Mouse (Mus musculus) heart, embryonic 10.5 days (tissue): ENCODE data around the gene Lrrc63. TPM values are rescaled to one million over a fixed set of nuclear protein-coding genes. Genes with fewer than 3 reads are reported as not detected.

Experiments used
- DNase-seq: peaks from one replicate; pipeline ENCODE4 v3.0.0-alpha.2; 2017; ENCODE audit warnings: low spot score
- H3K27ac ChIP-seq: fragments of 300-500 bp; sonication (generic); 2 replicates; pipeline ENCODE4 v1.5.1; 2016; ENCODE audit warnings: mild to moderate bottlenecking
- H3K27me3 ChIP-seq: fragments of 300-500 bp; sonication (generic); 2 replicates; pipeline ENCODE4 v1.6.1; 2016; ENCODE audit warnings: mild to moderate bottlenecking; ENCODE audit not compliant: poor library complexity, insufficient read depth, severe bottlenecking
- H3K36me3 ChIP-seq: fragments of 300-500 bp; sonication (generic); 2 replicates; pipeline ENCODE4 v1.6.1; 2016; ENCODE audit warnings: mild to moderate bottlenecking, moderate library complexity
- H3K4me1 ChIP-seq: fragments of 300-500 bp; sonication (generic); 2 replicates; pipeline ENCODE4 v1.6.1; 2016; ENCODE audit warnings: mild to moderate bottlenecking
- H3K4me3 ChIP-seq: fragments of 300-500 bp; sonication (generic); 2 replicates; pipeline ENCODE4 v1.5.1; 2016; ENCODE audit warnings: mild to moderate bottlenecking, moderate library complexity
- H3K9me3 ChIP-seq: fragments of 300-500 bp; sonication (generic); 2 replicates; pipeline ENCODE4 v1.6.1; 2016; ENCODE audit warnings: mild to moderate bottlenecking, moderate library complexity
- WGBS: fragments of 180-500 bp; shearing (Covaris S2); methylation state at CpG from one replicate; pipeline ENCODE4 v1.1.7; 2016; 5-methylcytosine and 5-hydroxymethylcytosine counted together
- polyA plus RNA-seq: library from polyadenylated mRNA; unstranded; fragments of >200 nt; fragmentation: Nextera tagmentation; extraction: Ambion mirVana; gene quantifications from 2 replicates; pipeline ENCODE4 v1.2.1, GENCODE M21; 2016

The Lrrc63 gene
- 0.13 TPM in 1 of 2 replicates, not detected in the other for polyA plus RNA-seq

DNA sequence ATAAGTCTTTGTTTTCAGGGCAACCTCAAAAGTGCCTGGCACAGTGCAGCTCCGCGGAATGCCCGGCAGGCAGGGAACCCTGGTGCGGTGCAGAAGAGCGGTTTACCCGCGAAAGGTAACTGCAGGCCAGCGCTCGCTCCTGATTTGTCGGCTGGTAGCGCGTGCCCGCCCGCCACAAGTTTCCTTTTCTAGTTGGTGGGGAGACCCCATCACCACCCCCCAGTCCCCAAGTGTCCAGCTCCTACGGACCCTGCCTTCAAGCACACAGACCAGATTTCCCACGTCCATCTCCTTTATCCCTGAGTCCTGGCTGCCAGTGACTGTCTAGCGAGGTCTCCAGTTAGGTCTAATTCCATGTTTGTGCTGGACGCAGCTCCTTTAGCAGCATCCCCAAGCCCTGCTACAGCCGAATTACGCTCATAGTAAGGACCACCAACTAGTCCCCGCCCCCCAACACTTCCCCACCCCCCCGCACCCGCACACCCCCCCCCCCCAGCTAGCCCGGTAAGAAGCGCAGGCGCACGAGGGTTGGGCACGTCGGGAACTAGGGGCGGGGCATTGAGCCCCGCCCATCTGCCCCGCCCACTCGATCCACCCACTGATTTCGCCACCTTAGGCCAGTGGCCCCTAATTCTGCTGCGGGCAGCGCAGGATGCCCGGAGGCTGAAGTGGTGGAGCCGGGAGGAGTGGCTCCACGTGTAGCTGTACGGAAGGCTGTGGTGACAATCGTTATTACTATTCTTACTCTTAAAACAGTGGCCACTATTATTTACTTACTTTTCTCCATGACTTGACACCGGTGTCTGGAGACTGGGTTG lies at the start of gene Lrrc63, which contains the start of gene Lcp1:
Gene Lrrc63 (minus strand): TSS at position 381 of the 818 bp plus-strand sequence.
Gene Lcp1 (plus strand): TSS at position 601 of the 818 bp plus-strand sequence.
- Histone ChIP-seq H3K9me3 (no peaks in the 10 kb centered on the region), H3K27me3 (peaks cover 8% of the 10 kb centered on the region; the same call in 1 of the 2 replicates), H3K36me3 (no peaks in the 10 kb centered on the region), H3K27ac (peak within 1 kb of the TSS; percentile 86), H3K4me3 (peak within 1 kb of the TSS; percentile 70), H3K4me1 (no peaks in the 10 kb centered on the region)
- under 1% methylated on average over 40 of the region's 42 CpGs for WGBS
- DNase-seq = peak; percentile 93

DNA sequence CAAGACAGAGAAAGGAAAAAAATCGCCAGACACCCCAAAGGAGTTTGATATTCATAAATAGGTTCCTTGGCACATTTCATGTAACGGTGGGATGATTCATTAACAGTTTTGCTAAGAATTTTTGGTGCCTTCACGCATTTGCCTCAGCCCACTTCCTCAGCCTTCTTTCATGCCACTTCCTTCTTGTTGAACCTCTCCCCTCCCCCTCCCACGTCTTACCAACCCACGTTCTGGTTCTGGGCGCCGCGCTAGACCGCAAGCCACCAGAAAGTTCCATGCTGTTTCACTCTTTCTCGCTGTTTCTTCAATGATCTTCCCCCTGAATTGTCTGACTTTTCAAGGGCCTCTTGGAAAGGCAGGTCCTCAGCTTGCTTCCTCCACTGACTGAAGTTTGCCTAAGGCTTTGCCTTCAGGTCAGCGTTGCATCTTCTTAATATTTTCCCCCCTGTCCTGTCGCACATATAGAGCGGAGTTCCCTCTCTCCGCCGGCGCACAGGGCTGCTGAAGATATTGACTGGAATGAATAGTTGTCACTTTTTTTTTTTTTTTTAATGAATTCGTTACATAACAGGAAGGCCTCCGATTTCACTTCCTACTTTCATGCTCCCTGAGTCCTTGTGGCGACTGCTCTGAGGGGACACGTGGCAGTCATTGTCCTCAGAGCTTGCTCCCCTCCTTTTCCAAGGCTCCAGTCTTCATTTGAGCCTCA lies 48.7 kb upstream of the Lrrc63 start:
- peak; percentile 52 for DNase-seq
- 80% methylated on average over 20 of the region's 20 CpGs for WGBS
- Histone ChIP-seq H3K36me3 (no peaks in the 10 kb centered on the region), H3K4me3 (no peak overlapping the region), H3K27me3 (no peaks in the 10 kb centered on the region), H3K9me3 (no peaks in the 10 kb centered on the region), H3K4me1 (peaks cover 13% of the 10 kb centered on the region), H3K27ac (peak overlapping the region; percentile 4; the same call in 1 of the 2 replicates)

DNA sequence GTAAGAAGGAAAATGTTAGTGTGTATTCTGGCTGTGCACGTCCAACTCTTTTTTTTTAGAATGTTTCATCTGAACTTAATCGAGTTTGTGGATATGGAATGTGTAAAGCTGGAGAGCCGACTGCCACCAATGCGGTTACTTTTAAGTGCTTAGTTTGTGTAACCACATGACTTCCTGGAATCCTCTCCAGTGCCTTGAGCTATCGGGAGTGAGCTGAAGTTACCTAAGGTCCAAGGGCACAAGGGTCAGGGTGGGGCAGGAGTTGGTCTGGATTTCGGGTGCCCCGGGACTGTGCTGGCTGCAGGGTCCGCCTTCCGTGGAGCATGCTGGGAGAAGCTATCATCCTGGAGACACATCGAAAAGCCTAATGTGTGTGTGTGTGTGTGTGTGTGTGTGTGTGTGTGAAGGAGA lies 48.1 kb upstream of the Lrrc63 start:
- H3K4me1 ChIP-seq = peaks cover 13% of the 10 kb centered on the region
- H3K27me3 ChIP-seq = no peaks in the 10 kb centered on the region
- peak overlapping the region; percentile 4; the same call in 1 of the 2 replicates for H3K27ac ChIP-seq
- no peaks in the 10 kb centered on the region for H3K9me3 ChIP-seq
- 75% methylated on average over 10 of the region's 10 CpGs for WGBS
- H3K4me3 ChIP-seq = no peak overlapping the region
- DNase-seq = peak; percentile 71
- no peaks in the 10 kb centered on the region for H3K36me3 ChIP-seq

DNA sequence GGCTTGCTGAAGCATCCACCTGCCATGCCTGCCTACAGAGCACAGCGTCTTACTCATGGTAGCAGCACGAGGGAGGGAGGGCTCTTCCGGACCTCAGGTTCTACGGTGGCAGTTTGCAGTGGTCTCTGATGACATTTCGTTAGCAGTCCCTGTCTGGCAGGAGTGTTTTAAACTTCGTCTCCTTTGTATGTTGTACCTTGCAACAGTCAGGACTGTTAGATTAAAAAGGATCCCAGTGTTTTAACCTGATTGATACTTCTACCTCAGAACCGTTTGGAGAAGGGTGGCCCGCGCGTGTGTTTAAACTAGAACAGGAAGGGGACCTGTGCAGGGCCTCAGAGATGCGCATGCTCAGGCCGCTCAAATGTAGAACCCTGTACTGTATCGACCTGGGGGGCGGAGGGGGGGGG lies 47.7 kb upstream of the Lrrc63 start:
- Histone ChIP-seq H3K9me3 (no peaks in the 10 kb centered on the region), H3K4me1 (peaks cover 13% of the 10 kb centered on the region), H3K27me3 (no peaks in the 10 kb centered on the region), H3K4me3 (no peak overlapping the region), H3K36me3 (no peaks in the 10 kb centered on the region), H3K27ac (no peak overlapping the region)
- DNase-seq = peak; percentile 46
- WGBS = 74% methylated on average over 14 of the region's 14 CpGs

DNA sequence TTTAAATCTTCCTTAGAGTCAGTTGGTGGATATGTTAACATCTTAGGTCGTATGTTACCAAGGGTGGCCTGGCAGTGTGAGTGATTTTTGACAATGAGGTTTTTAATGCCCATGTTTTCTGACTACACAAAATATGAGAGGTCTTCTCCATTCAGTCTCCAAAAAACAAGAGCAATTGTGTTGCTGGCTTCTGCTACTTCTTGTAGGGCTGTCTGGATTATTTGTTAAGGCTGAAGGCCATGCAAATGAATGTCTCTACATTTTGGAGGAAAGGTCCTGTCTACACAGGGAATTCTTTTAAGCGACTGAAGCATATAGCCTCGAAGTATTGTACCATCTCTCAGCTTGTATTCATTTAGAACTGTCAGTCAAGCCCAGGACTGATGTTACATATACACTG lies 46.7 kb upstream of the Lrrc63 start:
- Histone ChIP-seq H3K27me3 (no peaks in the 10 kb centered on the region), H3K4me3 (no peak overlapping the region), H3K36me3 (no peaks in the 10 kb centered on the region), H3K4me1 (peaks cover 9% of the 10 kb centered on the region), H3K9me3 (no peaks in the 10 kb centered on the region), H3K27ac (no peak overlapping the region)
- WGBS = 75% methylated on average over 3 of the region's 3 CpGs
- DNase-seq = no peak

DNA sequence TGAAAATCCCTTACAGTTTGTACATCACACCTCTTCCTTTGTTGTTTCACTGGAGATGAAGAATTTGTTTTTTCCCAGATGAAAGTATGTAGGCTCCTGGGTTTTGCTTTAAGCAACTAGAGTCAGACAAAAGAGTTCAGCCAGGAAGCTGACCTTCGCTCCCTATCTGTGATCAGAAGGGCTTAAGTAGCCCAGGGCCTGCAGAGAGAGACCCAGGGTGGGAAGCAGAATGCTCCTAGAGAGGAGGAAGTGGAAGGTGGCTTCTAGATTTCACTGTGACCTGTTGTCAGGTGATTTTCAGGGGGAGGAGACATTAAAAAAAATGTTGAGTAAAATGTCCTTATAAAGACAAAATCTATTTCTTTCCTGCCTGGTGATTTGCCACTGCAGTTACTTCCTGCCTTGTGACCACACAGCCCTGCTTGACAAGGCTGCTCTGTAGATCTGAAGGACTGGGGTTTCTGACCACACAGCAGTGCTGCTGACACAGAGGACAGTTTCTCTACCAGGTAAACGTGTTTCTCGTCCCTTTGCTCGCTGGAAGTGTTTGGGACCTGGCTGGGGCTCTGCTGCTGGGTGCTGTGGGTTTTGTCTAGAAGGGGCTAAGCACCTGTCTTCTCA lies 45.9 kb upstream of the Lrrc63 start:
- Histone ChIP-seq H3K36me3 (no peaks in the 10 kb centered on the region), H3K4me1 (peaks cover 7% of the 10 kb centered on the region), H3K27ac (peak overlapping the region; percentile 74), H3K9me3 (no peaks in the 10 kb centered on the region), H3K4me3 (no peak overlapping the region), H3K27me3 (no peaks in the 10 kb centered on the region)
- WGBS = 49% methylated on average over 4 of the region's 4 CpGs
- peak; percentile 38 for DNase-seq

DNA sequence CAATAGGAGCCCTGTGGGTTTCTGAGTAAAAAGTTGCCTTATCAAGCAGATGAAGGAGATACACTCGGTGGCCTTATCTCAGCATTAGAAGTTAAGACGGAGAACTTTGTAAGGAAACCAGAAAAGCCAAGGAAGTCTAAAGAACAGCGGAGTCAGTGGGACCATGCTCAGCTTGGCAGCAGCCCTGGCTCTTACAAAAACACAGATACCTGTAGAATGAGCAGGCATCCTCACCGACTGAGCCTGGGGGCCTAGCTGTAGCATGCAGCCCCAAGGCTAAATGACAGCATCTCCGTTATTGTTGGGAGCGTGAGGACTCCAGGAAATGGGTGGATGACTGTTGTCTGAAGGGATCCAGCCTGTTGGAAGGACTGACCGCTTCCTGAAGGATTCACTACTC lies 45.1 kb upstream of the Lrrc63 start:
- Histone ChIP-seq H3K4me1 (peaks cover 12% of the 10 kb centered on the region), H3K9me3 (no peaks in the 10 kb centered on the region), H3K36me3 (no peaks in the 10 kb centered on the region), H3K4me3 (no peak overlapping the region), H3K27ac (no peak overlapping the region), H3K27me3 (no peaks in the 10 kb centered on the region)
- WGBS = 64% methylated on average over 7 of the region's 7 CpGs
- peak; percentile 66 for DNase-seq

DNA sequence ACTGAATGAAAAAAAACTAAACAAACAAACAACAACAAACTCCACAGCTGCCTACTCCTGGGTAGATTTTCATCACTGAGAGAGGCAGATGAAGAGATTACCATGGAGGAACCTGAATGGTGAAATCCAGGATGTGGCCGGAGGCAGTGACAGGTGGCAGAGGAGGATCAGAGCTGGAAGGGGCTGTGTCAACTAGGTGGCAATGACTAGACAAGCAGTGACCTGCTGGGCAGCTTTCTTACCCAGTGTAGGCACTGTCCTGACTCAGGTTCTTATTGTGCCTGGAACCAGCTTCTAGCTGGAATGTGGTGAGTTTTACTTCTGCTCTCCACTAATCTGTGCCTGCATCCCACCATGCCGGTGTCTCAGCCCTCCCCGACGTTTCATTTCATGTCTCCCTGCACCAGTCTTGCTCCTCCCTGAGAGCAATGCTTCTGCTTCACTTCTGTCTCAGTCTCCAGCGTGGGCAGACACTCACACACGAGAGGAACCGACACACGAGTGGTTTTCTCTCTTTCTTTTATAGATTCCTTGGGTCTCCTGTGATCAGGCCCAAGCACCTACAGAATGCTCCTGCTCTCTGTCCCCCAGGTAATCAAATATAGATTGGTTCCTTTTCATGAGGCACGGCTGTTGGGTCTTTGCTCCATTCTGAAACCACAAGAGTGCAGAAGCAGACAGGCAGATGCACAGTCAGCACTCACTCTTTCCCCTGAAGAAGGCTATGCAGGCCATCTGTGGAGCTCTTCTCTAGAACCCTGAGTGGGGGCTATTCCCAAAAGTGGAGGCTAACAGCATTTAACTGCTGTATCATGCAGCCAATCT lies 44.3 kb upstream of the Lrrc63 start:
- H3K36me3 ChIP-seq = no peaks in the 10 kb centered on the region
- no peak overlapping the region for H3K27ac ChIP-seq
- DNase-seq = peak; percentile 61
- peaks cover 17% of the 10 kb centered on the region for H3K4me1 ChIP-seq
- H3K9me3 ChIP-seq = no peaks in the 10 kb centered on the region
- 82% methylated on average over 9 of the region's 9 CpGs for WGBS
- H3K4me3 ChIP-seq = no peak overlapping the region
- H3K27me3 ChIP-seq = no peaks in the 10 kb centered on the region

DNA sequence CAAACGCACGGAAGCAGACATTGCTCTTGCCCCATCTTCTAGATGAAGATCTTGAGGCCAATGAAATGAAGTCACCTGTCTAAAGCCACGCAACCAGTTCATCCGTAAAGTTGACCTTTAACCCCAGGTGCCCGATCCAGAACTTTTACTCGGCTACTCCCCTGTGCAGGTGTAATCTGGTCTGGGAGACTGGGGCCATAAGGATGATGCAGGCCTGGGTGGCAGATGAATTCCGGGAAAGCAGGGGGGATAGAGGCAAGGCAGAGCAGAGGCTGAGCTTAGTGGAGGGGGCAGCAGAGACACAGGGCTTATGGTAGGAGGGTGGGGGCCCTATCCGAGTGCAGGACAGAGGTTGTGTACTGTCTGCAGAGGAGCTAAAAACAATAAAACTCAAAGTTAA lies 43.6 kb upstream of the Lrrc63 start:
- no peaks in the 10 kb centered on the region for H3K27me3 ChIP-seq
- no peak overlapping the region for H3K4me3 ChIP-seq
- no peak overlapping the region for H3K27ac ChIP-seq
- H3K4me1 ChIP-seq = peaks cover 17% of the 10 kb centered on the region
- WGBS = 83% methylated on average over 8 of the region's 8 CpGs
- no peaks in the 10 kb centered on the region for H3K9me3 ChIP-seq
- H3K36me3 ChIP-seq = no peaks in the 10 kb centered on the region
- DNase-seq = peak; percentile 36

DNA sequence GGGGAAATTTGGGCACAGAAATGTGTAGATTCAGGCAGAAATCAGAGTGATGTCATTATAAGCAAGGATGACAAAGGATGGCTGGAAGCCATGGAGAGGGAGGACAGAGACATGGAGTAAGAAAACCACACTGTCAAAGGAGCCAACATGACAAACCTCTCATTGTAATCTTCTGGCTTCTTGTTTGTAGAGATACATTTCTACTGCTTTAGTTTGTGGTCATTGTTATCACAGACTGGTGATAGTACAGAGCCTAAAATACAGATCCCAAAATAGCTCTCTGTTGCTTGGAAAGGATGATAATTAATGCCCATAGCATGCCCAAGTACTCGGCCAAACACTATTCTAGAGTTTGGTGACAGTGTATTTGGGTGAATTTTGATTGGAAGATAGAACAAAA lies 39.9 kb upstream of the Lrrc63 start:
- 49% methylated on average over 1 of the region's 1 CpGs for WGBS
- DNase-seq = no peak

DNA sequence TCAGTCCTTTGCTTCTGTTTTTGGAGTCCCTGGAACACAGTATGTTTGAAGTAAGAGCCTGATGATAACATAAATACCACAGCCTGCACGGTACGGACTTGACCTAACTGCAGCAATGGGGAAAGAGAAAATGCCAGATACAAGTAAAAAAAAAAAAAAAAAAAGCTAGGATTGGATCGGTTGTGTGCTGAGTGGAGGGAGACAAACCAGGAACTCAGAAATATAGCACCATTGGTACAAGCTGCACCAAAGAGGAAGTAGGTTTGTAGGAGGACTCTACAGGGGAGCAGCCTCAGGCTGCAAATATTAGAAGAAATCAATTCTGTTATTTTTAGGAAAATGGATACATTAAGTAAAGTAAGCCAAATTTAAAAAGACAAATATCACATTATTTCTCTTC lies 37.8 kb upstream of the Lrrc63 start:
- Histone ChIP-seq H3K4me1 (peaks cover 10% of the 10 kb centered on the region; the same call in 1 of the 2 replicates), H3K4me3 (no peak overlapping the region), H3K36me3 (no peaks in the 10 kb centered on the region), H3K9me3 (no peaks in the 10 kb centered on the region), H3K27me3 (no peaks in the 10 kb centered on the region), H3K27ac (no peak overlapping the region)
- no peak for DNase-seq
- 65% methylated on average over 3 of the region's 3 CpGs for WGBS

More for the DNA sequence above, 39.9 kb upstream of the Lrrc63 start:
- Histone ChIP-seq H3K4me3 (no peak overlapping the region), H3K4me1 (peaks cover 10% of the 10 kb centered on the region; the same call in 1 of the 2 replicates), H3K36me3 (no peaks in the 10 kb centered on the region), H3K9me3 (no peaks in the 10 kb centered on the region), H3K27ac (no peak overlapping the region), H3K27me3 (no peaks in the 10 kb centered on the region)

DNA sequence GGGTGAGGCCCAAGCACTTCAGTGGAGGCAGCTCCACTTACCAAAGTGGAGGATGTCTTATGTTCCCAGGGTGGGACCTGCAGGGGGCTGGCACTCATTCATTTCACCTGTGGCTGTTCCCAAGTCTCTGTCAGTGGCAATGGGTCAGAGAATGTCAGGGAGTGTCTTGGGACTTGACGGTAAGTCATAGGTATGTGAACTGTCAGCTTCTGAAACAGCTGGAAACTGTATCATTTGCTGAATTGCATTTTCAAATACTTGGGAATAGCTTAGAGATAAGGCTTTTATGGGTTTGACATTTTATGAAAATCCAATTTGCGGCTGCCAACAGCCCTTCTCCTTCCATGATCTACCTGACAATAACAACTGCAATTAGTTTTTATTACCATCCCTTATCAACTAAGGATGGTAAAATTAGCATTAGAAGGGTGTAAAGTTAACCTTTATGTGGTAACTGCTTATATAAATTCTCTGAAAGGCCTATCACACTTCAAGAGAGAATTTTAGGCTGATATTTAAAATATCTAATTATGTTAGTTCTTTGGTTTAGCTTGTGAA lies 35.0 kb upstream of the Lrrc63 start:
- 84% methylated on average over 2 of the region's 2 CpGs for WGBS
- Histone ChIP-seq H3K4me3 (no peak overlapping the region), H3K27ac (no peak overlapping the region), H3K4me1 (peaks cover 5% of the 10 kb centered on the region; the same call in 1 of the 2 replicates), H3K36me3 (no peaks in the 10 kb centered on the region), H3K9me3 (no peaks in the 10 kb centered on the region), H3K27me3 (no peaks in the 10 kb centered on the region)
- peak; percentile 54 for DNase-seq
